Mouse (Mus musculus): ENCODE data around the gene Pdik1l. TPM values are rescaled to one million over a fixed set of nuclear protein-coding genes. Genes with fewer than 3 reads are reported as not detected.

Pdik1l gene
- polyA plus RNA-seq, 1 experiment from 2014 or later, result 23.2 TPM

- Histone ChIP-seq H3K9ac (0 out of 2 replicates have a peak overlapping the region, but pooled peaks have one; percentile 7), H3K4me2 (peak overlapping the region; percentile 13; the same call in 1 of the 2 replicates), H3K27ac (peak overlapping the region; percentile 70), H3K4me3 (no peak overlapping the region), H3K9me3 (no peaks in the 10 kb centered on the region), H3K27me3 (peaks cover 39% of the 10 kb centered on the region), H3K36me3 (no peaks in the 10 kb centered on the region), H3K4me1 (peaks cover 67% of the 10 kb centered on the region)
- ATAC-seq (ENCODE audit: borderline replicate concordance, extremely low read depth, low FRiP score, low TSS enrichment), result no peak
- WGBS, result 40% methylated on average over 4 of the region's 4 CpGs
Measured at GRCm38 (mm10) chr4:134255854-134256253, 31.8 kb downstream of the Pdik1l start.

GRCm38 (mm10) chr4:134254835-134255234 is 32.9 kb downstream of the Pdik1l start:
- Histone ChIP-seq H3K9ac (no peak overlapping the region), H3K4me1 (peaks cover 77% of the 10 kb centered on the region), H3K27ac (no peak overlapping the region), H3K27me3 (peaks cover 49% of the 10 kb centered on the region), H3K9me3 (no peaks in the 10 kb centered on the region), H3K4me2 (no peak overlapping the region), H3K36me3 (no peaks in the 10 kb centered on the region), H3K4me3 (no peak overlapping the region)
- 52% methylated on average over 3 of the region's 3 CpGs for WGBS
- no peak for ATAC-seq (ENCODE audit: borderline replicate concordance, extremely low read depth, low FRiP score, low TSS enrichment)

GRCm38 (mm10) chr4:134253722-134254324 is 33.9 kb downstream of the Pdik1l start, which contains the start of gene Grrp1:
Gene Grrp1, minus strand, starts transcription at chr4:134254106.
- H3K4me2 ChIP-seq, result peak within 1 kb of the TSS; percentile 95
- H3K4me3 ChIP-seq, result peak within 1 kb of the TSS; percentile 45
- H3K36me3 ChIP-seq, result no peaks in the 10 kb centered on the region
- H3K9me3 ChIP-seq, result no peaks in the 10 kb centered on the region
- H3K9ac ChIP-seq, result 0 out of 2 replicates have a peak within 1 kb of the TSS, but pooled peaks have one; percentile 17
- WGBS, result 2% methylated on average over 13 of the region's 13 CpGs
- H3K27me3 ChIP-seq, result peaks cover 58% of the 10 kb centered on the region
- peaks cover 85% of the 10 kb centered on the region for H3K4me1 ChIP-seq
- peak within 1 kb of the TSS; percentile 38 for H3K27ac ChIP-seq
- no peak for ATAC-seq (ENCODE audit: borderline replicate concordance, extremely low read depth, low FRiP score, low TSS enrichment)

GRCm38 (mm10) chr4:134252911-134253721 is 34.6 kb downstream of the Pdik1l start:
- H3K4me3 ChIP-seq, result peak overlapping the region; percentile 45
- H3K9me3 ChIP-seq, result no peaks in the 10 kb centered on the region
- no peaks in the 10 kb centered on the region for H3K36me3 ChIP-seq
- no peak for ATAC-seq (ENCODE audit: borderline replicate concordance, extremely low read depth, low FRiP score, low TSS enrichment)
- peak overlapping the region; percentile 57 for H3K27ac ChIP-seq
- H3K9ac ChIP-seq, result 0 out of 2 replicates have a peak overlapping the region, but pooled peaks have one; percentile 17
- peak overlapping the region; percentile 95 for H3K4me2 ChIP-seq
- peaks cover 64% of the 10 kb centered on the region for H3K27me3 ChIP-seq
- peaks cover 80% of the 10 kb centered on the region for H3K4me1 ChIP-seq
- WGBS, result 20% methylated on average over 15 of the region's 15 CpGs

- Histone ChIP-seq H3K4me1 (peaks cover 75% of the 10 kb centered on the region), H3K27me3 (peaks cover 72% of the 10 kb centered on the region), H3K36me3 (no peaks in the 10 kb centered on the region), H3K27ac (peak overlapping the region; percentile 57), H3K4me2 (peak overlapping the region; percentile 95), H3K9ac (peak overlapping the region; percentile 47), H3K9me3 (no peaks in the 10 kb centered on the region), H3K4me3 (peak overlapping the region; percentile 45)
- 15% methylated on average over 22 of the region's 22 CpGs for WGBS
- no peak for ATAC-seq (ENCODE audit: borderline replicate concordance, extremely low read depth, low FRiP score, low TSS enrichment)
Measured at GRCm38 (mm10) chr4:134252131-134252910, 35.4 kb downstream of the Pdik1l start.

GRCm38 (mm10) chr4:134251241-134252130 is 36.2 kb downstream of the Pdik1l start:
- Histone ChIP-seq H3K4me1 (peaks cover 67% of the 10 kb centered on the region), H3K4me2 (peak overlapping the region; percentile 95), H3K4me3 (peak overlapping the region; percentile 45), H3K9ac (peak overlapping the region; percentile 47), H3K27ac (peak overlapping the region; percentile 57), H3K36me3 (no peaks in the 10 kb centered on the region), H3K27me3 (peaks cover 81% of the 10 kb centered on the region), H3K9me3 (no peaks in the 10 kb centered on the region)
- ATAC-seq (ENCODE audit: borderline replicate concordance, extremely low read depth, low FRiP score, low TSS enrichment), result peak; percentile 24; the same call in 1 of the 2 replicates
- WGBS, result under 1% methylated on average over 91 of the region's 91 CpGs

GRCm38 (mm10) chr4:134250930-134251240 is 36.8 kb downstream of the Pdik1l start:
- peaks cover 86% of the 10 kb centered on the region for H3K27me3 ChIP-seq
- no peak overlapping the region for H3K27ac ChIP-seq
- H3K36me3 ChIP-seq, result no peaks in the 10 kb centered on the region
- peak overlapping the region; percentile 95 for H3K4me2 ChIP-seq
- H3K4me3 ChIP-seq, result peak overlapping the region; percentile 45
- H3K9ac ChIP-seq, result peak overlapping the region; percentile 47
- H3K9me3 ChIP-seq, result no peaks in the 10 kb centered on the region
- 17% methylated on average over 10 of the region's 10 CpGs for WGBS
- ATAC-seq (ENCODE audit: borderline replicate concordance, extremely low read depth, low FRiP score, low TSS enrichment), result no peak
- H3K4me1 ChIP-seq, result peaks cover 65% of the 10 kb centered on the region

- no peak for ATAC-seq (ENCODE audit: borderline replicate concordance, extremely low read depth, low FRiP score, low TSS enrichment)
- Histone ChIP-seq H3K9ac (peak overlapping the region; percentile 47; the same call in 1 of the 2 replicates), H3K4me3 (peak overlapping the region; percentile 45), H3K4me1 (peaks cover 65% of the 10 kb centered on the region), H3K27ac (no peak overlapping the region), H3K9me3 (no peaks in the 10 kb centered on the region), H3K36me3 (no peaks in the 10 kb centered on the region), H3K27me3 (peaks cover 86% of the 10 kb centered on the region), H3K4me2 (peak overlapping the region; percentile 95)
- WGBS, result 17% methylated on average over 27 of the region's 27 CpGs
Measured at GRCm38 (mm10) chr4:134250116-134250929, 37.4 kb downstream of the Pdik1l start.

GRCm38 (mm10) chr4:134249651-134250050 is 38.0 kb downstream of the Pdik1l start:
- Histone ChIP-seq H3K4me1 (peaks cover 62% of the 10 kb centered on the region), H3K4me3 (peak overlapping the region; percentile 45), H3K27me3 (peaks cover 80% of the 10 kb centered on the region), H3K9me3 (no peaks in the 10 kb centered on the region), H3K27ac (no peak overlapping the region), H3K9ac (peak overlapping the region; percentile 35; the same call in 1 of the 2 replicates), H3K36me3 (no peaks in the 10 kb centered on the region), H3K4me2 (peak overlapping the region; percentile 95)
- WGBS, result 1% methylated on average over 30 of the region's 30 CpGs
- ATAC-seq (ENCODE audit: borderline replicate concordance, extremely low read depth, low FRiP score, low TSS enrichment), result peak; percentile 37; the same call in 1 of the 2 replicates

GRCm38 (mm10) chr4:134246719-134247258 is 40.9 kb downstream of the Pdik1l start, which contains the start of gene Gm30191:
Gene Gm30191, plus strand, starts transcription at chr4:134246935.
- H3K4me2 ChIP-seq, result peak within 1 kb of the TSS; percentile 87
- H3K27me3 ChIP-seq, result peaks cover 56% of the 10 kb centered on the region
- H3K27ac ChIP-seq, result no peak within 1 kb of the TSS
- peaks cover 45% of the 10 kb centered on the region for H3K4me1 ChIP-seq
- peak within 1 kb of the TSS; percentile 80 for H3K4me3 ChIP-seq
- H3K36me3 ChIP-seq, result no peaks in the 10 kb centered on the region
- WGBS, result 76% methylated on average over 7 of the region's 7 CpGs
- no peak for ATAC-seq (ENCODE audit: borderline replicate concordance, extremely low read depth, low FRiP score, low TSS enrichment)
- H3K9ac ChIP-seq, result 0 out of 2 replicates have a peak within 1 kb of the TSS, but pooled peaks have one; percentile 32
- no peaks in the 10 kb centered on the region for H3K9me3 ChIP-seq

Data from lung, embryonic 15.5 days (tissue).